Mouse (Mus musculus) ovary, adult 10 weeks (tissue): Measurements from ENCODE around the gene Hhip. TPM values are rescaled to one million over a fixed set of nuclear protein-coding genes. Genes with fewer than 3 reads are reported as not detected.

ENCODE experiments used
- polyA plus RNA-seq: library from polyadenylated mRNA; stranded (reverse); fragments of 350-450 nt; fragmentation: Illumina TruSeq; extraction: RNeasy Lipid Tissue Mini Kit (QIAGEN cat#74804); gene quantifications from one replicate; pipeline ENCODE4 v1.2.3, GENCODE M21; 2014

Gene Hhip
- polyA plus RNA-seq: 27.5 TPM

GRCm38 (mm10) chr8:80057198-80058174 lies at the start of gene Hhip:
Gene Hhip, minus strand, starts transcription at chr8:80058006.

